Mouse (Mus musculus) neural tube, embryonic 13.5 days (tissue): ENCODE measurements around the gene Gm8994. TPM values are rescaled to one million over a fixed set of nuclear protein-coding genes. Genes with fewer than 3 reads are reported as not detected.
"Not testable (repeated sequence)": the region's sequence is repeated elsewhere in the genome, so short reads cannot be mapped to it uniquely, and the experiment has no call there.

Source experiments
- ATAC-seq: fragments of 200-750 bp; cut with Nextera tagmentation; 2 replicates; pipeline ENCODE4 v1.8.0; 2017; ENCODE audit warnings: low read depth, mild to moderate bottlenecking, moderate TSS enrichment, moderate library complexity
- H3K27ac ChIP-seq: fragments of 300-500 bp; sonication (generic); replicated peaks from 2 replicates; pipeline ENCODE4 v1.5.1; 2015; ENCODE audit warnings: moderate library complexity, mild to moderate bottlenecking, inconsistent platforms
- H3K27me3 ChIP-seq: fragments of 300-500 bp; sonication (generic); 2 replicates; pipeline ENCODE4 v1.6.1; 2015; ENCODE audit warnings: mild to moderate bottlenecking, inconsistent platforms
- H3K36me3 ChIP-seq: fragments of 300-500 bp; sonication (generic); 2 replicates; pipeline ENCODE4 v1.6.1; 2015; ENCODE audit warnings: mild to moderate bottlenecking, inconsistent platforms
- H3K4me1 ChIP-seq: fragments of 300-500 bp; sonication (generic); replicated peaks from 2 replicates; pipeline ENCODE4 v1.6.1; 2015; ENCODE audit warnings: inconsistent platforms
- H3K4me2 ChIP-seq: fragments of 300-500 bp; sonication (generic); 2 replicates; pipeline ENCODE4 v1.6.1; 2015; ENCODE audit warnings: inconsistent platforms, mild to moderate bottlenecking, moderate library complexity
- H3K4me3 ChIP-seq: fragments of 300-500 bp; sonication (generic); 2 replicates; pipeline ENCODE4 v1.5.1; 2015; ENCODE audit warnings: mild to moderate bottlenecking, inconsistent platforms
- H3K9ac ChIP-seq: fragments of 300-500 bp; sonication (generic); 2 replicates; pipeline ENCODE4 v1.6.1; 2015; ENCODE audit warnings: moderate library complexity, mild to moderate bottlenecking, inconsistent platforms
- H3K9me3 ChIP-seq: fragments of 300-500 bp; sonication (generic); 2 replicates; pipeline ENCODE4 v1.6.1; 2016; ENCODE audit warnings: inconsistent platforms
- WGBS: fragments of 180-500 bp; shearing (Covaris S2); methylation state at CpG from one replicate; pipeline ENCODE4 v1.1.7; 2015; 5-methylcytosine and 5-hydroxymethylcytosine counted together
- polyA plus RNA-seq: library from polyadenylated mRNA; unstranded; fragments of >200 nt; fragmentation: Nextera tagmentation; extraction: Ambion mirVana; gene quantifications from 2 replicates; pipeline ENCODE4 v1.2.1, GENCODE M21; 2015

Gm8994 gene
- not detected in 2 replicates for polyA plus RNA-seq

DNA sequence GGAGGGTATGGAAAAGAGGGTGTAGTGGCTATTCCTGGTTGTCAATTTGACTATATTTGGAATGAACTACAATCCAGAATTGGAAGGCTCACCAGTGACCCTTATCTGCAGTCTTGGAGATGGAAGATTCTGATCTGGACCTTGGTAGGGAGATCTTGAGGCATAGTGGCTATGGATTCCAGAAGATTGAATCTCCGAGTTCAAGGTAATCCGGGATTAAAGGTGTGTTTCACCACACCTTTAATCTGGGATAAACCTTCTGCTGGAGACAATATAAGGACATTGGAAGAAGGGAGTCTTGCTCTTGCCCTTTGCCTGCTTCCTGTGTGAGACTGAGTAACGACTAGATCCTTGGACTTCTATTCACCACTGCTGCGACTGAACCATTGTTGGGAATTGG is at the start of gene Gm8994:
Gm8994 (plus strand) TSS at position 301 of the 400 bp plus-strand sequence.
- H3K9ac ChIP-seq, H3K4me2 ChIP-seq, H3K4me1 ChIP-seq, H3K9me3 ChIP-seq, H3K27me3 ChIP-seq, H3K36me3 ChIP-seq, ATAC-seq, H3K27ac ChIP-seq, H3K4me3 ChIP-seq: not testable (repeated sequence)
- WGBS = 91% methylated on average over 4 of the region's 4 CpGs

DNA sequence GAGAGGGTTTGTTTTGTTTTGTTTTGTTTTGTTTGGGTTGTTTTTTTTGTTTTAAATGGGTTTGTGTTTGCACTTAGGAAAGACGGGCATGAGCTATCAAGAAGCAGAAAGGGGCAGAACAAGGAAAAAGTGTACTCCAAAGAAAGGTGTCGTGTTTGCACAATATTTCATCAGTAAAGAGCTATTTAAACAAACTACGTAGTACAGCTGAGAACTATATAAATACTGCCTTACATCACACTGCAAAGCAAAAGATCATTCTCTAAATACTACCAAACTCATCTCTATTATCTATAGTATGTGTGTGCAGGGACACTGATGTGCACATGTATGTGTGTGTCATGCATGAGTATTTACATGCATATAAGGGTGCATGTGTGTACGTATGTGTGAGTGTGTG is 49.7 kb upstream of the Gm8994 start:
- 72% methylated on average over 4 of the region's 4 CpGs for WGBS
- ATAC-seq = no peak
- H3K9ac ChIP-seq = no peak overlapping the region
- H3K36me3 ChIP-seq = no peaks in the 10 kb centered on the region
- no peak overlapping the region for H3K4me3 ChIP-seq
- H3K4me1 ChIP-seq = peaks cover 9% of the 10 kb centered on the region; the same call in 1 of the 2 replicates
- H3K4me2 ChIP-seq = no peak overlapping the region
- no peaks in the 10 kb centered on the region for H3K9me3 ChIP-seq
- H3K27me3 ChIP-seq = no peaks in the 10 kb centered on the region
- H3K27ac ChIP-seq = no peak overlapping the region; the same call in 1 of the 2 replicates

DNA sequence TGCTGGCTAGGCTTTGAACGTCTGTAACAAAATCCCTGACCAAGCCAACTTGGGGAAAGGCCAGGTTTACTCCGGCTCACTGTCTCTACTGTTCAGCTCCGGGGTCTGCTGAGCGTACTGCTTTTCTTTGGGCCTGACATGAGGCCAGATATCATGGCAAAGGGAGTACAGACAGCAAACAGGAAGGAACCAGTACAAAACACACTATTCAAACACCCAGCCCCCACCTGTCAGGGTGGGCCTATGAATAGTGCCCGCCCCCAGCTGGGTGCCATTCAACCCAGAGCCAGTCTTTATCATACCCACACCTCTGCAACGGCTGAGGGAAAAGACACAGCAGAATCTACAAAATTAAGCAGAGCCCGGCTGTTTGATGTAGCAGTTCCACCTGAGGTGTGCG is 42.8 kb upstream of the Gm8994 start:
- no peak overlapping the region for H3K27ac ChIP-seq
- H3K36me3 ChIP-seq = no peaks in the 10 kb centered on the region
- no peaks in the 10 kb centered on the region for H3K27me3 ChIP-seq
- H3K4me1 ChIP-seq = peaks cover 6% of the 10 kb centered on the region
- ATAC-seq = no peak
- H3K4me2 ChIP-seq = no peak overlapping the region
- no peak overlapping the region for H3K4me3 ChIP-seq
- 83% methylated on average over 8 of the region's 8 CpGs for WGBS
- no peak overlapping the region for H3K9ac ChIP-seq
- no peaks in the 10 kb centered on the region for H3K9me3 ChIP-seq

DNA sequence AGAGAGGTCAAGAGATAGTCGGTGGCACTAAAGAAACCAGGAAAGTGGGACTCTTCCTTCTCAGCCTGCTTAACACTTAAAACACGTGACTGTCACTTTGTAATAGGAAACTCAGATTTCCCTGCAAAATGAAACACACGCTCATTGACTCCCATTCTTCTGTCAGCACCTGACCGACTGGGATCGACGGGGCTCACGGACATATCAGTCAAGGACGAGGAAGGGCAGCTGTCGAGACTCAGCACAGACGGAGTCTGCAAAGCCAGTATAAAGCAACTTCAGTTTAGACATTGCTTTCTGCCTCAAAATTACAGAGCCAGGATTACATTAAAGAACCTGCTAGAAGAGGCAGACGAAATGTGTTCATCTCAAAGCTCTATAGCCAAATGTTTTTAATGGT is 41.2 kb upstream of the Gm8994 start:
- Histone ChIP-seq H3K4me1 (peaks cover 6% of the 10 kb centered on the region), H3K4me3 (no peak overlapping the region), H3K27me3 (no peaks in the 10 kb centered on the region), H3K9ac (no peak overlapping the region), H3K4me2 (no peak overlapping the region), H3K36me3 (no peaks in the 10 kb centered on the region), H3K9me3 (no peaks in the 10 kb centered on the region), H3K27ac (no peak overlapping the region)
- 76% methylated on average over 11 of the region's 11 CpGs for WGBS
- no peak for ATAC-seq

DNA sequence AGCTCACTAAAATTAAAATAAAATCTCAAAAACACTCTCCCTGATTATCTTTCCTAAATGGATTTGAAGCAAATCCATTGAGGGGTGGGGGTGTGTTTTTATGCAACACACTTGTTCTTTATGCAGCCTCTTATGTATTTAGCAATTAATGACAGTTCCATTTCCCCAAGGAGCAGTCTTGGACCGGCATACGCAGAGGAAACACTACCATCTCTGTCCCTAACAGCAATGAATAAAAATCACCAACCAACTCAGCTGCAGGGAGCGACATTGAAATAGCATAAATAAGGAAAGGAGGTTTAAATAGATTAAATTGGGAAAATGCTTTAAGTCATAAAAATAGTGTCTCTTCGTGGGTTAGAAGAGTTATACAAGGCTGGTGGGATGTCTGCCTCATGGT is 40.8 kb upstream of the Gm8994 start:
- 33% methylated on average over 4 of the region's 4 CpGs for WGBS
- Histone ChIP-seq H3K27me3 (no peaks in the 10 kb centered on the region), H3K9ac (no peak overlapping the region), H3K9me3 (no peaks in the 10 kb centered on the region), H3K4me1 (peaks cover 6% of the 10 kb centered on the region), H3K27ac (no peak overlapping the region), H3K4me3 (no peak overlapping the region), H3K36me3 (no peaks in the 10 kb centered on the region), H3K4me2 (no peak overlapping the region)
- ATAC-seq = no peak

DNA sequence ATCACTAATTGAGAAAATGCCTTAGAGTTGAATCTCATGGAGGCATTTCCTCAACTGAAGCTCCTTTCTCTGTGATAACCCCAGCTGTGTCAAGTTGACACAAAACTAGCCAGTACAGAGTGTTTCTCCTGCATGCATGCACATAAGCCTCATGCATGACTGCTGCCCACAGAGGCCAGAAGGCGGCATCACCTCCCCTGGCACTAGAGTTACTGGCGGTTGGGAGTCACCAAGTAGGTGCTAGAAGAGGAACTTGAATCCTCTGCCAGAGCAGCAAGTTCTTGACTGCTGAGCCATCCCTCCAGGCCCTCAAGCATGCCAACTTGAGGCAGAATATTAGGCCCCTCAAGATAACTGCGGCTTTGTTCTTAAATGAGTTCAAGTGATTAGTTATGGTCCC is 35.9 kb upstream of the Gm8994 start:
- H3K4me3 ChIP-seq = no peak overlapping the region
- no peak overlapping the region for H3K9ac ChIP-seq
- no peak for ATAC-seq
- 92% methylated on average over 3 of the region's 3 CpGs for WGBS
- H3K9me3 ChIP-seq = no peaks in the 10 kb centered on the region
- H3K4me2 ChIP-seq = no peak overlapping the region
- H3K4me1 ChIP-seq = peaks cover 5% of the 10 kb centered on the region
- H3K27ac ChIP-seq = no peak overlapping the region
- no peaks in the 10 kb centered on the region for H3K27me3 ChIP-seq
- no peaks in the 10 kb centered on the region for H3K36me3 ChIP-seq

DNA sequence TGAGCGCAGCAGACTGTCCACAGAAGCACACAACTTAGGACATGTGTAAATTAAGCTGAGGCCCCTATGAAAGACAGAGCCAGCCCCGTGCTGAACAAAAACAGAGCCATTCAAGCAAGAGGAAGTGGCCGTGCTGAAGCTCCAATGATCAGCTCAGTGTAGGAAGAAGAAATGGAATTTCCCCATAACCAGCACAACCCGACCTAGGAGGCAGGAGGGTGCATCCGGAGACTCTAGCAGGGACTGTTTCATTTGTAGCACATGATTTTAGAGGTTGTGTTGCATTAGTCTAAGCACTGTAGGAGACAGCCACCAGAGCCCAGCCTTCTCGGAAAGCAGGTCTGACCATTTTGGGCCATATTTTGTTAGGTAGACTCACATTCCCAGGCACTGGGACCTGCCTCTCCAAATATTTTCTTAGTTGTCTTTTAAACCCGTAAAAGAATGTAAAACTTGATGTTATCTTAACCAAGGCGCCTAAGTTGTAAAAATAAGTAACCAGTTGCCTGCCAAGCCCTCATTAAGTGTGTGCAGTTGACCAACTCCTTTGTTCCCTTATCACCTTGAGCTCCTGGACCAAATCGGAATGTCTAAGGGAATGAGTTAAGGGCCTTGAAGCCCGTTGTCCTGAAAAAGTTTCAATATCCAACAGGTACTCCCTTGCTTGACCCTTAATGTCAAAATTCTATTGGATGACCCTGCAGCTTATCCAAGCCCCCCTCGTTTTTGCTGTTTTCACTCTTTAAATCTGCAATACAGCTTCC is 35.2 kb upstream of the Gm8994 start:
- no peak for ATAC-seq
- Histone ChIP-seq H3K4me2 (no peak overlapping the region), H3K36me3 (no peaks in the 10 kb centered on the region), H3K9ac (no peak overlapping the region), H3K27me3 (no peaks in the 10 kb centered on the region), H3K9me3 (no peaks in the 10 kb centered on the region), H3K4me1 (no peaks in the 10 kb centered on the region), H3K4me3 (no peak overlapping the region), H3K27ac (no peak overlapping the region)
- WGBS = 76% methylated on average over 11 of the region's 11 CpGs

DNA sequence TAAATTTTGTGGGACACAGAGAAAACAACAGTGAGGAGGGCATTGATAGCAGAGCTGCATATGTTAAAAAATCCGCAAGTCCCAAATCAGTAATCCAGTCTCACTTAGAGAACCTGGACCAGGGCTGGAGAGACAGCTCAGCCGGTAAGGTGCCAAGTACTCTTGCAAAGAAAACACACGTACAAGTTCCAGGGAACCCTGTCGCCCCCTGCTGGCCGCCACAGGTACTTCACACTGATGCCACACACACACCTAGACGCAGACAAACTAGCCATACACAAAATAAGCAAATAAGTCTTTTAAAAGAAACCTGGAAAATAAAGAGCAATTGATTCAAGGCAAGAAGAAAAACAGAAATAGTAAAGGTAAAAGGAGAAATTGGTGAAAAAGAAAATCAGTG is 33.6 kb upstream of the Gm8994 start:
- Histone ChIP-seq H3K27me3 (no peaks in the 10 kb centered on the region), H3K4me1 (no peaks in the 10 kb centered on the region), H3K27ac (no peak overlapping the region), H3K9ac (no peak overlapping the region), H3K36me3 (no peaks in the 10 kb centered on the region), H3K4me3 (no peak overlapping the region), H3K4me2 (no peak overlapping the region), H3K9me3 (no peaks in the 10 kb centered on the region)
- WGBS = 88% methylated on average over 6 of the region's 6 CpGs
- no peak for ATAC-seq

DNA sequence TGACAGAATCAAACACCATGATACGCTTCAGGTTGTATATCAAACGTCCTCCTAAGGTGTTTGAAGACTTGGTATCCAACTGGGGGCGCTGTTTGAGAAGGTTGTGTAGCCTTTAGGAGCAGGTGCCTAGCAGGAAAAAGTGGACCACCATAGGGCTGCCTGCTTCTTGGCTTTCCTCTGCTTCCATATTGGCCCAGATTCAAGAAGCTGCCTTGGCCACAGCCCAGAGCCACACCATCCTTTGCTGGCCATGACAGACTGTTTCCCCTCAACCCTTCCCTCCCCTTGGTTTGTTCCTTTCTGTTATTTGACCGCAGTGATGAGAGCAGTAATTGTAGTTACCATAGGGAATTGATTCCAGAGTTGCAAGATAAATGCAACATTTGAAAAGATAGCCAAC is 31.5 kb upstream of the Gm8994 start:
- Histone ChIP-seq H3K9me3 (no peaks in the 10 kb centered on the region), H3K4me2 (no peak overlapping the region), H3K4me1 (0 out of 2 replicates have a peak, but pooled peaks cover 2% of the 10 kb centered on the region), H3K36me3 (no peaks in the 10 kb centered on the region), H3K27ac (no peak overlapping the region), H3K4me3 (no peak overlapping the region), H3K9ac (no peak overlapping the region), H3K27me3 (no peaks in the 10 kb centered on the region)
- no peak for ATAC-seq
- WGBS = 73% methylated on average over 4 of the region's 4 CpGs

DNA sequence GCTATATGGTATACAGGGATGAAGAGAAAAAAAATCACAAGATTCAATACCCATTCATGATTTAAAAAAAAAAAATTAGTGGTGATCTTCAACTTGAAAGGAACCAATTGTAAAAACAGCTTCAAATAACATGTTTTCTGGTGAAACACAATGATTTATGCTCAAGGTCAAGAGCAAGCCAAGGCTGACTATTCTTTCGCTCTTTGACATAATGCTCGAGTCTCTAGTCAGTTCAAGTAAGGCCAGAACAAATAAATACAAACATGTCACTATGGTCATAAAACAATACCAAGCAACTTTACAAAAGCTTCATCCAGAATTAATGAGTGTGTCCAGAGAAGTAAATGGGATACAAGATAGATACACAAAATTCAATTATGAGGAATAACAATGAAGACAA is 31.1 kb upstream of the Gm8994 start:
- no peak for ATAC-seq
- H3K27ac ChIP-seq = no peak overlapping the region
- WGBS = 62% methylated on average over 2 of the region's 2 CpGs
- H3K4me3 ChIP-seq = no peak overlapping the region
- H3K9ac ChIP-seq = no peak overlapping the region
- H3K4me1 ChIP-seq = 0 out of 2 replicates have a peak, but pooled peaks cover 7% of the 10 kb centered on the region
- no peaks in the 10 kb centered on the region for H3K9me3 ChIP-seq
- no peaks in the 10 kb centered on the region for H3K27me3 ChIP-seq
- no peak overlapping the region for H3K4me2 ChIP-seq
- no peaks in the 10 kb centered on the region for H3K36me3 ChIP-seq

DNA sequence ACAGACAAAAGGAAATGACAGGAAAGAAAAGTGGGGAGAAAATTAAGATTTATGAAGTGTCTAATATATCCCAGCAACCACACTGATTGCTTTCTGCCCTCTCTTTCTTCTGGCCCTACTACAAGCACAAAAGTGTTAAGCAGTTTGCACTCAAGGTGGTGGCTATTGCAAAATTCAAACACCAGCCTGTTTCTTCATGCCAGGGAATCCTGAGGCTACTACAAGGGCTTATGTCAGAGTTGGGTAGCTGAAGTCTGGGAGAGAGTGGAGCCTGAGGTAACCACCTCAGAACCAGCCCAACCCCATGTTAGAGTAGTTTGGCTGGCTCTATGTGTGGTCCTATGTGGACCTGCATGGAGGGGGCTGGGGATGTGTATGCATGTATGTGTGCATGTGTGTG is 23.8 kb upstream of the Gm8994 start:
- Histone ChIP-seq H3K36me3 (no peaks in the 10 kb centered on the region), H3K9me3 (no peaks in the 10 kb centered on the region), H3K9ac (no peak overlapping the region), H3K27ac (no peak overlapping the region), H3K4me2 (no peak overlapping the region), H3K4me1 (0 out of 2 replicates have a peak, but pooled peaks cover 10% of the 10 kb centered on the region), H3K27me3 (no peaks in the 10 kb centered on the region), H3K4me3 (no peak overlapping the region)
- no peak for ATAC-seq

DNA sequence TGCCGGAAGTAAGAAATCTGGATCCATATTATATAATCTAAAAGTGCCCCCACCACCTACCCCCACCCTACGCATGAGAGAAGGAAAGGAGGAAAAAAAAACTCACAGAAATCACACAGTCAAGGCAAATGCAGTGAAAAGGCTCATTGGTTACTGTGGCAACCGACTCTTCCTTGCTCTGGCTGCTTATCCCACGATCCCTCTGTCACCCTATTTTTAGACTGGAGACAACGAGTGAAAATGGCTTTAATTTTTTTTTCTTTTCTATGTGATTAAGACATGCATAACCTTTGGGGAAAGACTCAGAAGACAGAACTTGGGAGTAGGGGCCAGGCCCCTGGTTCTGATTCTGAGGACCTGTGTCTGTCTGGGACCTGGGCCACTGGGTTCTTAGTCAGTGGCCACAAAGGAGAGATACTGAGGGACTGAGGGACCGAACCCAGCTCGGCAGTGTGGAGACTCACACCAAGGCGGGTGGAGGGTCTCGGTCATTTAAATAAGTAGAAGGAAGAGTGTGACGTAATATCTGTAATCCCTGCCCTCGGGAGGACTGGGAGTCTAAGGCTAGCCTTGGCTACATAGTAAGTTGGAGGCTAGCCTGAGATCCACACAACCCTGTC is 22.9 kb upstream of the Gm8994 start:
- H3K27ac ChIP-seq = no peak overlapping the region

DNA sequence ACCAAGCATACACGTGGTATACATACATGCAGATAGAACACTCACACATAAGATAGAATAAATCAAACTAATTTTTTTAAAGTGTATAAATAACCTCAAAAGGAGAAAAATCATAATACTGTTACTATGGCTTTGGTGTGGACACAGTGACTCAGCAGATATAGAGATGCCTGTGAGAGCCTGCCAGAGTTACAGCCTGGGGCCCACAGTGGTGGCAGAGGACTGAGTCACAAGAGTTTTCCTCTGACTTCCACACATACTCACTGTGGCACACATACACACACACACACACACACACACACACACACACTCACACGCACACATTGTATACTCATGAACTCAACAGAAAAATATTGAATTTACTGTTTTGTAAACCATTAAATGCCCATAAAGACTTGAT is 17.9 kb upstream of the Gm8994 start:
- Histone ChIP-seq H3K27me3 (no peaks in the 10 kb centered on the region), H3K9ac (no peak overlapping the region), H3K4me1 (no peaks in the 10 kb centered on the region), H3K4me2 (no peak overlapping the region), H3K27ac (no peak overlapping the region), H3K4me3 (no peak overlapping the region), H3K36me3 (no peaks in the 10 kb centered on the region), H3K9me3 (no peaks in the 10 kb centered on the region)
- WGBS = 92% methylated on average over 2 of the region's 2 CpGs
- ATAC-seq = no peak

More for the DNA sequence above, 22.9 kb upstream of the Gm8994 start:
- 69% methylated on average over 11 of the region's 11 CpGs for WGBS
- no peaks in the 10 kb centered on the region for H3K36me3 ChIP-seq
- no peak overlapping the region for H3K4me3 ChIP-seq
- H3K4me1 ChIP-seq = 0 out of 2 replicates have a peak, but pooled peaks cover 10% of the 10 kb centered on the region
- no peak for ATAC-seq
- H3K9me3 ChIP-seq = no peaks in the 10 kb centered on the region
- H3K27me3 ChIP-seq = no peaks in the 10 kb centered on the region
- no peak overlapping the region for H3K9ac ChIP-seq
- no peak overlapping the region for H3K4me2 ChIP-seq
